Mouse (Mus musculus): ENCODE results near the gene Zfp598.

GRCm38 (mm10) chr17:24638840-24639239 is 30.6 kb upstream of the Zfp598 start:
- TF ChIP-seq CTCF (IDR thresholded peaks at IDR 0.05; ENCODE audit: low read depth, low read length) (no peak), POLR2A (IDR thresholded peaks at IDR 0.05; ENCODE audit: borderline replicate concordance, low read depth, low read length) (no peak)

Data from bone marrow macrophage, adult 2 months (primary cell).